Mouse (Mus musculus) limb, embryonic 13.5 days (tissue): ENCODE measurements around the gene Gm5751. TPM values are rescaled to one million over a fixed set of nuclear protein-coding genes. Genes with fewer than 3 reads are reported as not detected.

Source experiments
- ATAC-seq: fragments of 200-750 bp; cut with Nextera tagmentation; 2 replicates; pipeline ENCODE4 v1.8.0; 2017; ENCODE audit warnings: low read depth, moderate number of reproducible peaks, moderate TSS enrichment; ENCODE audit not compliant: low FRiP score
- H3K27ac ChIP-seq: fragments of 300-500 bp; sonication (generic); 2 replicates; pipeline ENCODE4 v1.5.1; 2015; ENCODE audit warnings: inconsistent platforms, mild to moderate bottlenecking, moderate library complexity
- H3K27me3 ChIP-seq: fragments of 300-500 bp; sonication (generic); 2 replicates; pipeline ENCODE4 v1.6.1; 2015; ENCODE audit warnings: mild to moderate bottlenecking, inconsistent platforms
- H3K36me3 ChIP-seq: fragments of 300-500 bp; sonication (generic); 2 replicates; pipeline ENCODE4 v1.6.1; 2015; ENCODE audit warnings: inconsistent platforms, mild to moderate bottlenecking, moderate library complexity
- H3K4me1 ChIP-seq: fragments of 300-500 bp; sonication (generic); 2 replicates; pipeline ENCODE4 v1.6.1; 2015; ENCODE audit warnings: inconsistent platforms
- H3K4me2 ChIP-seq: fragments of 300-500 bp; sonication (generic); replicated peaks from 2 replicates; pipeline ENCODE4 v1.6.1; 2015; ENCODE audit warnings: inconsistent platforms, mild to moderate bottlenecking, moderate library complexity
- H3K4me3 ChIP-seq: fragments of 300-500 bp; sonication (generic); 2 replicates; pipeline ENCODE4 v1.5.1; 2015; ENCODE audit warnings: moderate library complexity, mild to moderate bottlenecking, inconsistent platforms
- H3K9ac ChIP-seq: fragments of 300-500 bp; sonication (generic); 2 replicates; pipeline ENCODE4 v1.6.1; 2015; ENCODE audit warnings: mild to moderate bottlenecking, inconsistent platforms
- H3K9me3 ChIP-seq: fragments of 300-500 bp; sonication (generic); 2 replicates; pipeline ENCODE4 v1.6.1; 2016; ENCODE audit warnings: inconsistent platforms
- WGBS: fragments of 180-500 bp; shearing (Covaris S2); methylation state at CpG from one replicate; pipeline ENCODE4 v1.1.7; 2015; 5-methylcytosine and 5-hydroxymethylcytosine counted together
- polyA plus RNA-seq: library from polyadenylated mRNA; unstranded; fragments of >200 nt; fragmentation: Nextera tagmentation; extraction: Ambion mirVana; gene quantifications from 2 replicates; pipeline ENCODE4 v1.2.1, GENCODE M21; 2015

Gene Gm5751
- polyA plus RNA-seq, 1 experiment from 2014 or later: not detected

DNA sequence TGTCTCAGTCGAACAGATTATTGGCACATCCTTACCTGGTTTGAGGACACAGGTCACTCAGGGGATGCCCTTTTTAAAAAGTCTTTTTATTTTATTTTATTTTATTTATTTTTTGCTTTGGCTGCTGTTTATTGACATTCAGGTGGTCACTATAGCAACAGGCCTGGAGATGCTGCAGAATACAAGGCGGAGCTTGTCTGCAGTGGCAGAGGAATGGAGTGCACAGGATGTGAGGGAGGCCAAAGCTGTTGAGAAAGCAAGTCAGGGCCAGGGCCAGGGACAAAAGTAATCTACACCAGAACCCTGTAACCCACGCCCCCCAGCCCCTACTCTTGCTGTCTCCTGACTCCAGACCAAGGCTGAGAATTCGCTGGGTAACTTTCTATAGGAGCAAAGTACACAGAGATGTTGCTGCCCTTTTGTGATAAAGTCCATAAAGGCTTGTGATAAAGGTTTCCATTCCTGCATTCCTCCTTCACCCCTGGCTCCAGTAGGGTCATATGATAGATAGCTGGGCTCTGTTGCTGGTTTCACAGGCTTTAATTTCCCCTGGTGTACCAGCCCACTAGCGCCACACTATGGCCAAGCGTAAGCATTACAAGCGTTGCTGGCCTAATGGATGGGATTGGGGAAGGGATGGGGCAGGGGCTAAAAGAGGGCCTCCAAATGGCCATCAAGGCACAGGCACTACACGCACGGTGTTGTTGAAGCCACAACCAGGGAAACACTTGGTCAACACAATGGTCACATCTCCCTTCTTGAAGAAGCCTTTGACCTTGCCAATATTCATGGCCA is 48.0 kb downstream of the Gm5751 start:
- Histone ChIP-seq H3K27ac (no peak overlapping the region), H3K4me3 (no peak overlapping the region), H3K4me1 (no peaks in the 10 kb centered on the region), H3K4me2 (no peak overlapping the region), H3K36me3 (no peaks in the 10 kb centered on the region), H3K9ac (no peak overlapping the region), H3K27me3 (no peaks in the 10 kb centered on the region), H3K9me3 (no peaks in the 10 kb centered on the region)
- WGBS: 59% methylated on average over 9 of the region's 9 CpGs
- ATAC-seq: no peak

DNA sequence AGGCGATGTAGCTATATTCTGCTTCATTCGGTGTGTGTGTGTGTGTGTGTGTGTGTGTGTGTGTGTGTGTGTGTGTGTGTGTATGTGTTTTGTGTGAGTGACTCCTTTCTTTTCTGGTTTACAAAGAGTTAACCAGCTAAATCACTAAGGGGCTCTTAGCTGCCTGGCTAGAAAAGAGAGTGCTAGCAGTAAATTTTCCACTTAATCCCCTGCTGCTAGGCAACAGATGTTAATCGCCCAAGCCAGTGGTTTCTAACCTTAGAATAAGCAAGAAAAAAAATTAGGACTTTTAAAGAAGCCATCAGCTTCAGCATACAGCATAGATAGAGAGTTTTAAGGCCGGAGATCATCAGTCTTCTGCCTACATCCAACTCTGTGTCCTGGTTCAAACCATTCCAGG is 53.3 kb downstream of the Gm5751 start:
- Histone ChIP-seq H3K27ac (no peak overlapping the region), H3K4me2 (no peak overlapping the region), H3K9ac (no peak overlapping the region), H3K4me3 (no peak overlapping the region), H3K36me3 (no peaks in the 10 kb centered on the region), H3K4me1 (no peaks in the 10 kb centered on the region), H3K27me3 (no peaks in the 10 kb centered on the region), H3K9me3 (no peaks in the 10 kb centered on the region)
- ATAC-seq: no peak
- WGBS: 35% methylated on average over 4 of the region's 4 CpGs

Other genes with a start within 250 kb of the Gm5751 start
- not detected in 2 replicates for gene Ssxb8, start 183.4 kb upstream of the Gm5751 start, polyA plus RNA-seq
- not detected in 2 replicates for gene Ssx9, start 125.8 kb upstream of the Gm5751 start, polyA plus RNA-seq
- gene Ssxb5, start 70.6 kb upstream of the Gm5751 start, polyA plus RNA-seq: not detected in 2 replicates
- gene Gm6592, start 30.3 kb upstream of the Gm5751 start, polyA plus RNA-seq: not detected in 2 replicates
- 5.2 and 5.6 TPM in 2 replicates for gene B630019K06Rik, start 18.1 kb downstream of the Gm5751 start, polyA plus RNA-seq
- not detected in 2 replicates for gene Fthl17b, start 88.7 kb downstream of the Gm5751 start, polyA plus RNA-seq
- gene Fthl17c, start 102.3 kb downstream of the Gm5751 start, polyA plus RNA-seq: not detected in 2 replicates
- not detected in 2 replicates for gene Fthl17d, start 112.5 kb downstream of the Gm5751 start, polyA plus RNA-seq
- gene Fthl17e, start 159.2 kb downstream of the Gm5751 start, polyA plus RNA-seq: not detected in 2 replicates
- gene Fthl17f, start 188.8 kb downstream of the Gm5751 start, polyA plus RNA-seq: not detected in 2 replicates
- gene 4930402K13Rik, start 230.3 kb downstream of the Gm5751 start, polyA plus RNA-seq: not detected in 2 replicates